Mouse (Mus musculus): ENCODE measurements around the gene Unc5c. TPM values are rescaled to one million over a fixed set of nuclear protein-coding genes. Genes with fewer than 3 reads are reported as not detected.

The Unc5c gene
- total RNA-seq, 2 experiments from 2014 or later, result 37.1 to 37.3 TPM

DNA sequence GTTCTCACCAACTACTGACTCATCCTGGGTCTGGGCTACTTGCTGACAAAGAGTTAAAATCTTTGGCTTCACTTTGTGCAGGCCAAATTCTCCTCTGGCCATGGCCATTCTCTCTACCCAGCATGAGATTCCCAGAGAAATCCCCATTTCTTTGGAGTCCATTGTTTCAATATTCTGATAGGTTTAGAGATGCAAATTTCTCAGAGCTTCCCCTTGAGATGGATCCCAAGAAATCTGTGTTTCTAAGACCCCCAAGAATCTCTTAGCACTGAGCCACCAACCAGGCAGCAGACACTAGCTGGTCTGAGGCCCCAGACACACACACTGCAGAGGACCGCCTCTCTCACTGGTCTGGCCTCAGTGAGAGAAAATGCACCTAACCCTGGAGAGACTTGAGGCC is 384.2 kb downstream of the Unc5c start:
- no peak for DNase-seq (ENCODE audit: extremely low spot score in 1 of 2, low spot score in 2 of 2)
- intact Hi-C loops (cut with DNase I), result no loop called here

DNA sequence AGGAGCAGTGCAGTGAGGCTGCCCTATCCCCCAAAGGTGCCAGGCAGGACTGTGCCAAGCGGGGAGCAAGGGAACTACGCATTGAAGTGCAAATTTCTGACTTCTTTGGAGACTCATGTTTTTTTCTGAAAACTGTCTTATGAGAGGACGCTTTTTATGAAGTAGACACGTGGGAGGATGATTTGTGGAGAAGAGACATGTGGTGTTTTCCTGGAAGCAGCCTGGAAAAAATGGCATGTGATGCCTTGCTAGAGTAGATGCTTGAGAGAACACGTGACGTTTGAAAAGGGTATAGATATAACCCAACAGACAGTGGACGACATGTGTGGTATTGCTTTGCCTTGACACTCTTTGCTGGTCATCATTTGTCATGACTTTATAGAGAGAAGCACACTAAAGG is 385.1 kb downstream of the Unc5c start:
- DNase-seq (ENCODE audit: extremely low spot score in 1 of 2, low spot score in 2 of 2), result no peak
- intact Hi-C loops (cut with DNase I), result no loop called here

DNA sequence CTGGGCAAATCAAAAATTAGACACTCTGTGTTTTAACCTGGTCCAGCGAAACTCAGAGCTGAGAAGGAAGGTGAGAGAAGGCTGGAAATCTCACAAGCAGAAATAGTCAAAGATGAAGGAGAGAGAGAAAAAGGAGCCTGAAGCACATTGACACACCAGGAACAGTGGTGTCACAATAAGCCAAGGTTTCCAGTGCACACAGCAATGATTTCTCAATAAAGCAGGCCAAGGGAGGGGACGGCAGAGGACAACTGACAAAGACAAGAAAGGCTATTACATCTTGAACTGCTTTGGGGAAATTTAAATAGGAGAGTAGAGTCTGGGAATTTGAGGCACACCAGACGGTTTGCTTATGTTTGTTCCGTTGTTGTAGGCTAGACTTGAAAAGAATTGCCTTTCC is 389.3 kb downstream of the Unc5c start:
- intact Hi-C loops (cut with DNase I), result no loop called here
- DNase-seq (ENCODE audit: extremely low spot score in 1 of 2, low spot score in 2 of 2), result no peak

DNA sequence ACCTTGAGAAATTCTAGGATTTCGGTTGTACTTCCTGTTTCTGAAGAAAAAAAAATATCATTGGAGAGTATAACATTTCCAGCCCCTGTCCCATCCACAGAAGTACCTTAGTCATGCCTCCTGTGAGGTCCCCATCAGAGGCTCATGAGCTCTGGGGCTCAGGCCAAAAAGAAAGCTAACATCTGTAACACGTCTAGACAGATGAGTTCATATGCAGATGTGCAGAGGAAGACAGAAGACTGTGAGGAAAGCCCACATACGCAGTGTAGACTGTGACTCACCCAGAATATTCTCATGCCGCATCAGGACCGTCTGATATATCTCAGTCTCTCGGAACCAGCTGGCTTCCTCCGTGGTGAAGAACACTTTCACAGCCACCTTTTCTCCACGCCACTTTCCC is 392.1 kb downstream of the Unc5c start:
- intact Hi-C loops (cut with DNase I), result no loop called here
- DNase-seq (ENCODE audit: extremely low spot score in 1 of 2, low spot score in 2 of 2), result no peak

DNA sequence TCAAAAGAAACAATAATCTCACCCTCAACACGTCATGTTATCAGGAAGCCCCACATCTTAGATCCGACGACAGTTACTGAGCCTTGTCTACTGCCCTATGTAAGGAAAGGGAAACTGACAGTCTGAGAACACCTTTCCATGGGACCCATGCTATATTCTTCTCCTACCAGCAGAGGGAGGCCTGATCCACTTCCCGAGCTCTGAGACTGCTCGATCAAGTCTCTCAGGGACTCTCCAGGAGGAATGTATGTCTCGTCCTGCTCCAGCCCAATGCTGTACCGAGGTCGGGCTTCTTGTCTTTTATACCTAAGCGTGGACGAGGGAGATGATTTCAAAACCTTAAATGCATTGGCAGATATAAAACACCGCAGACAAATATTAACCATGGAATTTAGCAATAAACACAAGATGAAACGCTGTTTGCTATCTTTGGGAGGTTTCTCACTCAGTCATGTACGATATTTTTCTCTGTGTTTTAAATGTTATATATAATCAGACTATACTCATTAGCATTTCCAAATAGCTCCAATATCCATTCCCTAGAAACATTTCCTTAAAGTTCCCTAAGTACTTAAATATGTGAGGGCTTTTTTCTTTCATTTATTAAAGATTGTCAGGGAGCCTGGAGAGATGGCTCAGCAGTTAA is 397.9 kb downstream of the Unc5c start:
- peak; percentile 40 to 53 for DNase-seq (ENCODE audit: extremely low spot score in 1 of 2, low spot score in 2 of 2)
- intact Hi-C loops (cut with DNase I), result loop anchor here (2.0 to 10.0 kb wide), 2 partner anchors 412 to 612 kb away; no protein-coding TSS in a partner anchor

DNA sequence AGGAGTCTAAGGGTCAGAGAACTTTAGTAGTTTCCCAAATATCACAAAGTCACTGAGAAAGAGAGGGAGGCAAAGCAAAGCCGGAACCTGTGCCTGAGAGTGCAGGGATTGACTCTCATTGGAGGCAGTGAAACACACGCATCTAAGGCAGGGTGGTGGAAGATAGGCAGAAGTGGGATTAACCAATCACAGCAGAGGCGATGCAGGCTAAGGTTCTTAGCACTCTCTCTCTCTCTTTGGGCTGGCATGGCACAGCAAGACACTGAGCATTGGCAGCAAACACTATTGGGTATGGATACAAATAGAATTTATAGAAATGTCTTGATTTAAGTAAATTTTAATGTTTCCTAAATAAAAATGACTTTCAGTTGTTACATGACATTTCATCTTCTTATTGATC is 406.8 kb downstream of the Unc5c start:
- no peak for DNase-seq (ENCODE audit: extremely low spot score in 1 of 2, low spot score in 2 of 2)
- intact Hi-C loops (cut with DNase I), result no loop called here

DNA sequence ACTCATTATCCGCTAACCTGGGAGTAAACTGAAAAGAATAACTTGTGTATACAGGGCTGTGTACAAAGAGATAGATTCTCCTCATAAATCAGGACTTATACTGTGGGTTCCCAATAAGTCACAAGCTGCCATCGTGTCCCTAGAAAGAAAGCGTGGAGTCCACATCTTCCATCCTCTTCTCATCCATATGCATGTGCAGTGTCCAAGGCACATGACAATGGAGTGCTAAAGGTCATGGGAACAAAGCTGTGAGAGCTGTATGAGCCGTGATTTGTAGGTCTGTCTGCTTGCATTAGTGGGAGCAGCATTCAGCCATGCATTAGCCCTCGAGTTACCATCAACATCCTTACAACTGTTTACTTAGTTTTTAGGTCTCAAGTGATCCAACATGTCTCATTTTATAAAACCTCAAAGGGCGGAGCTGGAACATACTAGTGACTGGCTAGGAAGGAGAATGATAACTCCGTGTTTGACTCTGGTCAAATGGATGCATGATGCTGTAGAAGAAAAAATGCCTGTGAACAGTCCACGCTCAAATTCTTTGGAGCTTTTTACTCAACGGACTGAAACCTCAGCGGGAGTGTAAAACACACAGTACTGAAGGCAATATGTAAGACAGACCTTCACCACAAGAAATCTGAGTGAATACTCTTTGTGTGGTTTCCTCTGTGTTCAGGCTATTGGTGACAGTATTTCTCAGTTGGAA is 407.5 kb downstream of the Unc5c start:
- no peak for DNase-seq (ENCODE audit: extremely low spot score in 1 of 2, low spot score in 2 of 2)
- intact Hi-C loops (cut with DNase I), result no loop called here

DNA sequence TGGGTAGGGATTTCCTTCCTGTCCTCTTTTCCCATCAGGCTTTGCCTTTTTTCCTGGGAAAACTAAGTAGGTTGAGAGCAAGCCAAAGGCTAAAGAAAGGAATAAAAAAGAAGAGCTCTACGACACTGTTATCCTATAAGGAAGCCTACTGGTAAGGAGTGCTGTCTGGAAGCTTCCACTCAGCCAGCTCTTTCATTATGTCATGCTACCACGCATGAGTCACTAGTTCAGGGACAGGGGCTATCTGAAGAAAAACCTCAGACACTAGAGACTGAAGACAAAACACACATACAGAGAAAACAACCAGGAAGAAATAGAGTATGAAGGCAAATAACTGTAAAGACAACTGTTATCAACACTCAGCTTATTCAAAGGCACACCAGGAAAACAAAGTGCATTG is 417.5 kb downstream of the Unc5c start:
- no peak for DNase-seq (ENCODE audit: extremely low spot score in 1 of 2, low spot score in 2 of 2)
- intact Hi-C loops (cut with DNase I), result no loop called here

DNA sequence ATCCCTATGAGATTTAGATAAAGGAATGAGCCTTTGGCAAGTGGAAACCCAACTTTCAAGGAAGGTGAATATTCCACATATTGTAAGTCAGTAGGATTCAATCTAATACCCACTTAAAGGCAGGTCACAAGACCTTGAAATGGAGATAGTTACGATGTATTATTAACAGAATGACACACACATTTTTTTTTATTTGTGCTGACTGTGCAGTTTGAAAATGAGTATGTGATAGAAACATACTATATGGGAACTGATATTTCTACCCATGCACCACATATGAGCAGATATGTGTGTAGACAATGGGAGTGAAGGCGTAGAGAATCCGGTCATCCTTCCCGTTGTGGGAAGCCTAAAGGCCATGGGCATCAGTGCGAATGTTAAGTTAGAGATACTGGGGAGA is 419.2 kb downstream of the Unc5c start:
- DNase-seq (ENCODE audit: extremely low spot score in 1 of 2, low spot score in 2 of 2), result no peak
- intact Hi-C loops (cut with DNase I), result no loop called here
